Mouse (Mus musculus) hindlimb bud, embryonic 11.5 days (tissue): ENCODE measurements around the gene Llgl1.

Source experiments
- DNase-seq: peaks from one replicate; pipeline ENCODE4 v3.0.0-alpha.2; 2012; ENCODE audit warnings: low read depth, low spot score; ENCODE audit errors: extremely low spot score

The Llgl1 gene

GRCm38 (mm10) chr11:60726601-60727391 is 27.3 kb downstream of the Llgl1 start, which contains the start of gene Flii:
TSS of gene Flii (minus strand) at chr11:60727263.
- no peak for DNase-seq

GRCm38 (mm10) chr11:60727392-60728140 is 28.0 kb downstream of the Llgl1 start:
- no peak for DNase-seq

- DNase-seq, result peak; percentile 66
Measured at GRCm38 (mm10) chr11:60728260-60728761, 28.8 kb downstream of the Llgl1 start, which contains the start of gene Mief2. TSS of gene Mief2 (plus strand) at chr11:60728398.

GRCm38 (mm10) chr11:60729217-60729641 is 29.7 kb downstream of the Llgl1 start:
- DNase-seq, result no peak

- no peak for DNase-seq
Measured at GRCm38 (mm10) chr11:60730169-60730568, 30.6 kb downstream of the Llgl1 start.

GRCm38 (mm10) chr11:60731251-60731650 is 31.7 kb downstream of the Llgl1 start:
- DNase-seq, result no peak

GRCm38 (mm10) chr11:60734206-60734605 is 34.7 kb downstream of the Llgl1 start:
- DNase-seq, result no peak

GRCm38 (mm10) chr11:60735191-60735590 is 35.7 kb downstream of the Llgl1 start:
- no peak for DNase-seq

- DNase-seq, result no peak
Measured at GRCm38 (mm10) chr11:60736491-60736890, 37.0 kb downstream of the Llgl1 start.

- no peak for DNase-seq
Measured at GRCm38 (mm10) chr11:60737450-60737849, 37.9 kb downstream of the Llgl1 start.

GRCm38 (mm10) chr11:60740321-60740720 is 40.8 kb downstream of the Llgl1 start:
- DNase-seq, result no peak

GRCm38 (mm10) chr11:60755570-60755969 is 56.0 kb downstream of the Llgl1 start:
- no peak for DNase-seq

GRCm38 (mm10) chr11:60761681-60762080 is 62.2 kb downstream of the Llgl1 start:
- DNase-seq, result no peak
